Comparison of ENCODE assay signal across 9 mouse cellular contexts in genomic region chr16:8686871-8687535, GRCm38 (mm10). TPM values are rescaled to one million over a fixed set of nuclear protein-coding genes. Genes with fewer than 3 reads are reported as not detected.
DNase-seq lines count a peak whose midpoint lies in the region; ATAC-seq lines count a peak whose summit lies in the region.
"Had no signal": no experiment of that assay in that cellular context is flagged by ENCODE, and none has a peak within 500 bp of the region (broad histone marks: within the 10 kb centered on the region; RNA-seq: fewer than 3 reads in every experiment).

No protein-coding gene starts in this region.

- ATAC-seq in kidney, embryonic 16.5 days (ENCODE audit: low FRiP score, low TSS enrichment) = peak; percentile 39; the same call in 1 of the 2 replicates
- ATAC-seq in hindbrain, embryonic 16.5 days = peak; percentile 24; the same call in 1 of the 2 replicates

- H3K4me2 ChIP-seq in kidney, embryonic 16.5 days (replicated peaks; ENCODE audit: low read depth, low read length) = no peak overlapping the region
- no peak overlapping the region for H3K4me2 ChIP-seq in hindbrain, embryonic 16.5 days (ENCODE audit: low read length)

- H3K4me3 ChIP-seq in kidney, embryonic 16.5 days (ENCODE audit: low read length) = no peak overlapping the region
- H3K4me3 ChIP-seq in erythroblast, embryonic 14.5 days (replicated peaks) = peak overlapping the region; percentile 63
- no peak overlapping the region for H3K4me3 ChIP-seq in hindbrain, embryonic 16.5 days (ENCODE audit: low read length)

- no peak overlapping the region for H3K9ac ChIP-seq in kidney, embryonic 16.5 days (replicated peaks; ENCODE audit: low read length)
- H3K9ac ChIP-seq in hindbrain, embryonic 16.5 days (ENCODE audit: low read depth, low read length) = no peak overlapping the region

- H3K9me3 ChIP-seq in kidney, embryonic 16.5 days (ENCODE audit: low read length) = no peaks in the 10 kb centered on the region
- H3K9me3 ChIP-seq in erythroblast, embryonic 14.5 days (ENCODE audit: control insufficient read depth, low read length) = no peaks in the 10 kb centered on the region
- no peaks in the 10 kb centered on the region for H3K9me3 ChIP-seq in hindbrain, embryonic 16.5 days (ENCODE audit: control insufficient read depth, low read length)

- no peaks in the 10 kb centered on the region for H3K4me1 ChIP-seq in kidney, embryonic 16.5 days (ENCODE audit: insufficient read depth, low read length)
- H3K4me1 ChIP-seq in erythroblast, embryonic 14.5 days (ENCODE audit: control insufficient read depth) = peaks cover 95% of the 10 kb centered on the region
- peaks cover 6% of the 10 kb centered on the region; the same call in 1 of the 2 replicates for H3K4me1 ChIP-seq in hindbrain, embryonic 16.5 days (ENCODE audit: control insufficient read depth, insufficient read depth, low read depth, low read length)

- H3K27ac ChIP-seq in kidney, embryonic 16.5 days (ENCODE audit: low read length) = no peak overlapping the region
- H3K27ac ChIP-seq in hindbrain, embryonic 16.5 days (ENCODE audit: low read depth, low read length) = no peak overlapping the region

- H3K36me3 ChIP-seq in kidney, embryonic 16.5 days (ENCODE audit: insufficient read depth, low read length) = peaks cover 29% of the 10 kb centered on the region
- peaks cover 100% of the 10 kb centered on the region for H3K36me3 ChIP-seq in erythroblast, embryonic 14.5 days (ENCODE audit: control insufficient read depth)
- H3K36me3 ChIP-seq in hindbrain, embryonic 16.5 days (ENCODE audit: control insufficient read depth, insufficient read depth, low read length) = peaks cover 24% of the 10 kb centered on the region

- WGBS in kidney, embryonic 16.5 days = 84% methylated on average over 11 of the region's 11 CpGs
- 88% methylated on average over 11 of the region's 11 CpGs for WGBS in hindbrain, embryonic 16.5 days

- H3K27me3 ChIP-seq in kidney, embryonic 16.5 days (ENCODE audit: insufficient read depth, low read length) = no peaks in the 10 kb centered on the region
- no peaks in the 10 kb centered on the region for H3K27me3 ChIP-seq in erythroblast, embryonic 14.5 days (ENCODE audit: control insufficient read depth)
- H3K27me3 ChIP-seq in hindbrain, embryonic 16.5 days (replicated peaks; ENCODE audit: control insufficient read depth, insufficient read depth, low read length) = no peaks in the 10 kb centered on the region

- DNase-seq in kidney, adult 9 months = no peak
- peak; percentile 44 for DNase-seq in skeletal muscle tissue, adult 2 months (ENCODE audit: low read depth, low spot score)
- DNase-seq in ovary, adult 18-20 months (ENCODE audit: low spot score) = no peak
- no peak for DNase-seq in right cerebral cortex, postnatal 10 days (ENCODE audit: low spot score in 2 of 2)
- DNase-seq in lung, postnatal 14 days = no peak

RNA-seq across cellular contexts. Expression of gene Gm5767, which starts 6.4 kb away (rescaled TPM):
- not detected in 2 replicates for polyA plus RNA-seq in kidney, embryonic 16.5 days (2015; fragmentation: Nextera tagmentation; extraction: Ambion mirVana)
- not detected in 2 replicates for polyA plus RNA-seq in erythroblast, embryonic 14.5 days (2012)
- polyA plus RNA-seq in hindbrain, embryonic 16.5 days (2015; fragmentation: Nextera tagmentation; extraction: Ambion mirVana) = not detected in 2 replicates
- polyA plus RNA-seq: limb, embryonic 11.5 days had no signal

RNA-seq across cellular contexts. Expression of gene Carhsp1, which starts 15.0 kb away (rescaled TPM):
- 86.0 and 86.9 TPM in 2 replicates for polyA plus RNA-seq in kidney, embryonic 16.5 days (2015; fragmentation: Nextera tagmentation; extraction: Ambion mirVana)
- polyA plus RNA-seq in erythroblast, embryonic 14.5 days (2012) = 30.7 and 31.2 TPM in 2 replicates
- polyA plus RNA-seq in hindbrain, embryonic 16.5 days (2015; fragmentation: Nextera tagmentation; extraction: Ambion mirVana) = 148 and 167 TPM in 2 replicates

RNA-seq across cellular contexts. Expression of gene Tmem186, which starts 49.5 kb away (rescaled TPM):
- 22.5 and 25.3 TPM in 2 replicates for polyA plus RNA-seq in kidney, embryonic 16.5 days (2015; fragmentation: Nextera tagmentation; extraction: Ambion mirVana)
- 0.31 and 0.35 TPM in 2 replicates for polyA plus RNA-seq in erythroblast, embryonic 14.5 days (2012)
- 22.5 and 23.1 TPM in 2 replicates for polyA plus RNA-seq in hindbrain, embryonic 16.5 days (2015; fragmentation: Nextera tagmentation; extraction: Ambion mirVana)

RNA-seq across cellular contexts. Expression of gene Pmm2, which starts 49.5 kb away (rescaled TPM):
- 61.2 and 63.3 TPM in 2 replicates for polyA plus RNA-seq in kidney, embryonic 16.5 days (2015; fragmentation: Nextera tagmentation; extraction: Ambion mirVana)
- polyA plus RNA-seq in erythroblast, embryonic 14.5 days (2012) = 1.6 and 2.7 TPM in 2 replicates
- polyA plus RNA-seq in hindbrain, embryonic 16.5 days (2015; fragmentation: Nextera tagmentation; extraction: Ambion mirVana) = 33.1 and 37.0 TPM in 2 replicates

Comparison
In these comparisons a context has a peak if more than half of its experiments do, and no peak if none do; other contexts are left out.
1. RNA of gene Tmem186, which starts 49.5 kb away (polyA plus RNA-seq): 22.5 to 25.3 TPM in kidney, embryonic 16.5 days and 22.5 to 23.1 TPM in hindbrain, embryonic 16.5 days; 0.31 to 0.35 TPM in erythroblast, embryonic 14.5 days; every median in the first group is over 10 times any median in the second.